Mouse (Mus musculus): ENCODE measurements around the gene Ccpg1os.

GRCm38 (mm10) chr9:72975242-72975641 is 9.9 kb downstream of the Ccpg1os start:
- TF ChIP-seq POLR2A (IDR thresholded peaks at IDR 0.05; ENCODE audit: control insufficient read depth in 1 of 2, insufficient read depth in 1 of 2, low read depth in 1 of 2, low read length in 2 of 2, poor library complexity in 1 of 2), result no peak
- no peak for TF ChIP-seq MAFK (IDR thresholded peaks at IDR 0.05; ENCODE audit: borderline replicate concordance, low read depth, low read length)
- TF ChIP-seq KAT2A (conservative IDR thresholded peaks at IDR 0.05; ENCODE audit: low read depth, low read length), result no peak
- no peak for TF ChIP-seq RAD21 (IDR thresholded peaks at IDR 0.05; ENCODE audit: low read depth, low read length)
- TF ChIP-seq CTCF (IDR thresholded peaks at IDR 0.05 in 2 of 3, conservative IDR thresholded peaks at IDR 0.05 in 1 of 3; ENCODE audit: control insufficient read depth in 1 of 3, insufficient read depth in 1 of 3, low read depth in 2 of 3, low read length in 3 of 3, poor library complexity in 1 of 3, severe bottlenecking in 1 of 3), result no peak
- TF ChIP-seq ETS1 (IDR thresholded peaks at IDR 0.05; ENCODE audit: low read depth, low read length), result no peak
- TF ChIP-seq EP300 (IDR thresholded peaks at IDR 0.05; ENCODE audit: low read depth in 1 of 2, low read length in 2 of 2), result no peak
- no peak for TF ChIP-seq HCFC1 (IDR thresholded peaks at IDR 0.05; ENCODE audit: low read depth, low read length)
- no peak for TF ChIP-seq JUND (IDR thresholded peaks at IDR 0.05; ENCODE audit: low read depth, low read length)
- TF ChIP-seq ZMIZ1 (IDR thresholded peaks at IDR 0.05; ENCODE audit: low read depth, low read length), result no peak
- no peak for TF ChIP-seq POLR2AphosphoS2 (IDR thresholded peaks at IDR 0.05; ENCODE audit: low read length)
- TF ChIP-seq TCF12 (IDR thresholded peaks at IDR 0.05; ENCODE audit: low read depth, low read length), result no peak

All from MEL (cell line).